Mouse (Mus musculus) bone marrow, adult 2 months (tissue): ENCODE data around the gene Hacd3.

Source experiments
- CTCF ChIP-seq: fragments of 200-500 bp; IDR thresholded peaks from 2 replicates; pipeline ENCODE4 v1.5.1; 2011; ENCODE audit warnings: low read length, control low read depth; ENCODE audit not compliant: control insufficient read depth, insufficient read depth
- POLR2A ChIP-seq: fragments of 200-500 bp; IDR thresholded peaks from 2 replicates; pipeline ENCODE4 v1.6.1; 2011; ENCODE audit warnings: low read depth, mild to moderate bottlenecking, control low read depth, low read length, borderline replicate concordance; ENCODE audit not compliant: control insufficient read depth

- TF ChIP-seq CTCF (no peak), POLR2A (no peak)
Observed at GRCm38 (mm10) chr9:64939790-64940189, 81.7 kb downstream of the Hacd3 start.
